Mouse (Mus musculus): Measurements from ENCODE around the gene Hexdc. TPM values are rescaled to one million over a fixed set of nuclear protein-coding genes. Genes with fewer than 3 reads are reported as not detected.

Gene Hexdc
- polyA plus RNA-seq, 1 experiment from 2014 or later, result 12.0 TPM

DNA sequence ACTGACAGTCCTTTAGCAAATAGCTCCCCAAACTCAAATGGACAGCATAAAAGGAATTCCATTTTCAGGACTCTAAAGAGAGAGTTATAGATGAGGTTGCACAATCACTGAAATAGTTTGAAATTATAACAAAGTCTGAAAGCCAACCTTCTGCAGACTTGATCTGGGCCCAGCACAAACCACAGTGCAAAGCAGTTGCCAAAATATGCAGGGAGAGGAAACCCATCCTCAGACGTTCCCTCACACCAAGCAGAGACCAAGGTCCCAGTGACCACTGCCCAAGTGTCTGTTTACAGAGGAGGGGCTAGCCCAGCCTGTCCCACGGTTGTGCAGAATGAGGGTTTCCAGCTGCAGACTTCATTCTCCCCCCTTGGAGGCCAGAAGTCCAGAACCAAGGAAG, 5.6 kb upstream of the Hexdc start:
- Histone ChIP-seq H3K4me2 (no peak overlapping the region), H3K27ac (no peak overlapping the region), H3K27me3 (no peaks in the 10 kb centered on the region), H3K4me1 (peaks cover 5% of the 10 kb centered on the region; the same call in 1 of the 2 replicates), H3K9ac (no peak overlapping the region), H3K4me3 (no peak overlapping the region), H3K9me3 (replicated peaks) (no peaks in the 10 kb centered on the region), H3K36me3 (ENCODE audit: poor library complexity, severe bottlenecking) (peaks cover 7% of the 10 kb centered on the region; the same call in 1 of the 2 replicates)
- WGBS, result 81% methylated on average over 2 of the region's 2 CpGs
- ATAC-seq, result no peak

DNA sequence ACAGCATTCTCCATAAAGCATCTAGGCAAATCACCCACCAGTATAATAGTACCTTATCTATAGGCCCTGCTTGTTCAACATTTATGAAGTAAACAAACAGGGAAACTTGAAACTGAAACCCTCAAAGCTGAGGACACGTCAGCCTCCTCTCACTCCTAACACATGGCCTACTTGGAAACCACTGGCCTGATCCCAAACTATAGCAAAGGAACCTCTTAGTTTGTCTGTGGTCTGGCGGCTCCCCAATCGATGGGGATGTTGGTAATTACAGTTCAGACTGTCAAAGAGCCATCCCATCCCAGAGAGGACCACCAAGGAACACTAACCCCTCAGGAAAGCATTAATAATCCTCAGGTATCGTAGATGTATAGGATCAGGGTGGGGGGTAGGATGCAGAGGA, 4.4 kb upstream of the Hexdc start:
- Histone ChIP-seq H3K4me2 (no peak overlapping the region), H3K9me3 (replicated peaks) (no peaks in the 10 kb centered on the region), H3K4me3 (no peak overlapping the region), H3K27ac (no peak overlapping the region), H3K27me3 (no peaks in the 10 kb centered on the region), H3K9ac (no peak overlapping the region), H3K36me3 (ENCODE audit: poor library complexity, severe bottlenecking) (peaks cover 7% of the 10 kb centered on the region; the same call in 1 of the 2 replicates), H3K4me1 (peaks cover 11% of the 10 kb centered on the region)
- ATAC-seq, result no peak
- WGBS, result 69% methylated on average over 4 of the region's 4 CpGs

DNA sequence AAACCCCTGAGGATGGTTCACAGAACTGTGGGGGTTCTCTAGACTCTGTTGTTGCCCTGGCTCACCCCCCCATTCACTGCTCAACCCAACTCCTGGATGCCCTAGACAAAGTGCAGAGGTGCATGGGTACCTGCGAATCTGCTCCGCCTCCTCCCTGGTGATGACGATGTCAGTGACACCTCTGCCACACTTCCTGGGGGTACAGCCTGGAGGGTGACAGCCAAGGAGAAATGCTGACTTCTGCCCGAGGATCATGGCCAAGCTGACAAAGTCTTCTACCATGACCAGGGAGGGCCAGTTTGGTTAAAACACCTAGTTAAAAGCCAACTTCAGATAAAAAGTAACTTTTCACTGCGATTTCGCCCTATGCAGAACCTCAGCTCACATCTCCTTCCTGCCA, 3.5 kb upstream of the Hexdc start:
- Histone ChIP-seq H3K4me2 (no peak overlapping the region), H3K27ac (no peak overlapping the region), H3K4me1 (peaks cover 17% of the 10 kb centered on the region), H3K9ac (no peak overlapping the region), H3K36me3 (ENCODE audit: poor library complexity, severe bottlenecking) (peaks cover 7% of the 10 kb centered on the region; the same call in 1 of the 2 replicates), H3K27me3 (no peaks in the 10 kb centered on the region), H3K4me3 (no peak overlapping the region), H3K9me3 (replicated peaks) (no peaks in the 10 kb centered on the region)
- no peak for ATAC-seq
- 91% methylated on average over 6 of the region's 6 CpGs for WGBS

DNA sequence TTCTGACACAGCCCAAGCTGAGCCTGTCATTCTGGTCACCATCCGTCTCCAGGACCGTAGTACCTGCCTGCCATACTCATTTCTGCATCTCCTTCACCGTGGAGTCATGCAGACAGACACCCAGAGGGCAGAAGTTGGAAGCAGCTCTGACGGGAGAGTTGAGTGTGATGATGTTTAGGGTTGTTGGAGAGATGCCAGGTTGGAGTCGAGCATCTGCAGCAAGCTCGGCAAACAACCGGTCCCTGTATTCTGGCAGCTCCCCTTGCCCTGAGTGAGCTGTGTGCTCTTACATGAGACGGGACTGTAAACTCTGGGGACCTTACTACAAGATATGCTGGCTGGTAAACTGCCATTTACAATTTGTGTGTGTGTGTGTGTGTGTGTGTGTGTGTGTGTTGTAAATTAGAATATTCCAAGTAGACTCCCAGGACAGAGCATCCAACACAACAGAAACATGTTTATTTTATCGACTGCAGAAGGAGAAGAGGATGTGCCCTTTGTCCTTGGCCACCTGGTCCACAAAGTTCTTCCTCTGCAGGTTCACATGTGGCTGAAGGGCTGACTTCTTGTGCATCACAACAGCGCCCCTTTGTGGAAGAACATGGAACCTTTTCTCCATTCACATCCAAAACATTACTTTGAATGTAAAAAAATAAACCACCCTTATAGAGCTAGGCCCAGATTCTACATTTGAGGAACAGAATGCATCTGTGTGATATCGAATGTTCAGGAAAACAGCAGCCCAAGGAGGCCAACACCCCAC, 2.6 kb upstream of the Hexdc start:
- Histone ChIP-seq H3K9ac (no peak overlapping the region), H3K36me3 (ENCODE audit: poor library complexity, severe bottlenecking) (no peaks in the 10 kb centered on the region; the same call in 1 of the 2 replicates), H3K27me3 (no peaks in the 10 kb centered on the region), H3K27ac (no peak overlapping the region), H3K4me2 (no peak overlapping the region), H3K4me1 (peaks cover 17% of the 10 kb centered on the region), H3K9me3 (replicated peaks) (no peaks in the 10 kb centered on the region), H3K4me3 (no peak overlapping the region)
- no peak for ATAC-seq
- 54% methylated on average over 11 of the region's 11 CpGs for WGBS

- 0% methylated on average over 5 of the region's 5 CpGs for WGBS
- H3K27me3 ChIP-seq, result no peaks in the 10 kb centered on the region
- H3K36me3 ChIP-seq (ENCODE audit: poor library complexity, severe bottlenecking), result peaks cover 13% of the 10 kb centered on the region; the same call in 1 of the 2 replicates
- peak overlapping the region; percentile 81 for H3K4me2 ChIP-seq
- H3K9ac ChIP-seq, result peak overlapping the region; percentile 81
- peak overlapping the region; percentile 74 for H3K4me3 ChIP-seq
- no peak for ATAC-seq
- no peaks in the 10 kb centered on the region for H3K9me3 ChIP-seq (replicated peaks)
- H3K4me1 ChIP-seq, result peaks cover 17% of the 10 kb centered on the region
- H3K27ac ChIP-seq, result peak overlapping the region; percentile 87; the same call in 1 of the 2 replicates
These were observed 423 bp upstream of the Hexdc start for GRCm38 (mm10) chr11:121203859-121204160.

DNA sequence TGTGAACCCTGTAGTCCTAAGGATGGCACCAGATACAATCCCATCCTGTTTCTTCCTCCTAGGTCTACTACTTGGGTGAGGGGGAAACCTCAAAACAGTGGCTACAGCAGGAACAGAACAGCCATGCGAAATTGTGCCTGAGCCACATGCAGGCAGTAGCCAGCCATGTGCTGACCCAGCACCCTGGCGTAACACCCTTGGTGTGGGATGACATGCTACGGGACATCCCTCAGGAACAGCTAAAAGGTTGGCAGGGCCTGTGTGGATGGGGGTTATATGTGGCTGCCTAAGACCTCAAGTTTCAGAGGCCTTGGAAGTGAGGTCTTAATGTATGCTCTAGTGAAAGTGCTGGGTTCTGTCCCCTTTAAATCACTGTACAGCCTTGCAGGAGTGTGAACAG, 12.6 kb downstream of the Hexdc start:
- H3K4me1 ChIP-seq, result no peaks in the 10 kb centered on the region
- 97% methylated on average over 3 of the region's 3 CpGs for WGBS
- H3K4me2 ChIP-seq, result no peak overlapping the region
- peaks cover 67% of the 10 kb centered on the region for H3K36me3 ChIP-seq (ENCODE audit: poor library complexity, severe bottlenecking)
- no peaks in the 10 kb centered on the region for H3K27me3 ChIP-seq
- no peak overlapping the region for H3K27ac ChIP-seq
- H3K9ac ChIP-seq, result no peak overlapping the region
- H3K4me3 ChIP-seq, result no peak overlapping the region
- ATAC-seq, result no peak
- H3K9me3 ChIP-seq (replicated peaks), result no peaks in the 10 kb centered on the region

GRCm38 (mm10) chr11:121219776-121220175, 15.5 kb downstream of the Hexdc start:
- Histone ChIP-seq H3K9ac (no peak overlapping the region), H3K9me3 (replicated peaks) (no peaks in the 10 kb centered on the region), H3K4me2 (no peak overlapping the region), H3K36me3 (ENCODE audit: poor library complexity, severe bottlenecking) (peaks cover 82% of the 10 kb centered on the region), H3K4me1 (no peaks in the 10 kb centered on the region), H3K27me3 (no peaks in the 10 kb centered on the region), H3K27ac (no peak overlapping the region), H3K4me3 (no peak overlapping the region)
- ATAC-seq, result no peak
- 91% methylated on average over 11 of the region's 11 CpGs for WGBS

DNA sequence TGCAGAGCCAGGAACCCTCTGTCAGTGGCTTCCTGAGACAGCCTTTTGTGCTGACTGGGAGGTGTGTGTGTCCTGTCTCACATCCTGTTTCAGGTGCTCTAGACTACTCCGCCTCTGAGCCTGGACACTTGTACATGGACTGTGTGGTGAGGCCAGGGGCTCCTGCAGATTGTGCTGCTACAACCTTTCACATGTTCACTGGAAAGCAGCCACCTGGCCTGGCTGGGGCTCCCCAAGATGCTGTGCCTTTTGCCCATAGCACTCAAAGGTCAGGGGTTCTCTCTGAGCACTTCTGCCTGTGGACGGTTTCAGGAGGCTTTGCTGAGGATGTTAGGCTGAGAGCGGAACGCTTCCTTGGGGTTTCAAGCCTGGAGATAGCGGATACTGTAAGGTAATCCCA, 16.5 kb downstream of the Hexdc start:
- Histone ChIP-seq H3K9me3 (replicated peaks) (no peaks in the 10 kb centered on the region), H3K9ac (no peak overlapping the region), H3K27ac (no peak overlapping the region), H3K4me2 (no peak overlapping the region), H3K4me1 (no peaks in the 10 kb centered on the region), H3K36me3 (ENCODE audit: poor library complexity, severe bottlenecking) (peaks cover 88% of the 10 kb centered on the region), H3K27me3 (no peaks in the 10 kb centered on the region), H3K4me3 (no peak overlapping the region)
- ATAC-seq, result no peak
- WGBS, result 88% methylated on average over 5 of the region's 5 CpGs

DNA sequence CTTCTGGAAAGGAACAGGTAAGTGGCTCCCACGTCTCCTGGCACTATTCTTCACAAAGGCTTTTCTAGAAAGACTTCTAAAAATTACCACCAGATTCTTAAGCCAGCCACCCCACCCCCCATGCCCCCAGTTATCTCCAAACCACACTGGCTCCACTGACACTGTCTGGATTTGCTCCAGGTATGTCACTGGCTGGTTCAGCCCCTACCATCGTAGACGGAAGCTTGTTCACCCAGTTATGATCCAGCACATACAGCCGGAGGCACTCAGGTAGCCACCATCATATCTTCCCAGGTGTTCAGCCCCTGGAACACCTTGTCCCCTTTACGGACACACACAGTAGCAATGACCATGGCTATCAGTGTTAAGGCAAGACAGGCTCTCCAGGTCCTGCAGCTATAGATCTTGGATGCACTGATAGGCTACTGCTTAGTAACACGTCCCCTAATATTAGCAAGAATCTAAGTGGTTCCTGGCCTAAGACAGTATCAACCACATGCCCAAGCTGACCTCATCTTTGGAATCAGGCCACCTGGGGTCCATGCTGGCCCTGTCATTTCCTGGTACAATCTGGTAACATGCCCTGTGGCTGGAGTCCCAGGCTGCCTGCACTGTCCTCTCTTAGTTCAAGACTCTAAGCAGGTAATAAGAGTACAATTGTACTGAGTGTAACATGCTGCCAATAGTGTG, 17.2 kb downstream of the Hexdc start:
- Histone ChIP-seq H3K9me3 (replicated peaks) (no peaks in the 10 kb centered on the region), H3K4me1 (no peaks in the 10 kb centered on the region), H3K27ac (no peak overlapping the region), H3K36me3 (ENCODE audit: poor library complexity, severe bottlenecking) (peaks cover 88% of the 10 kb centered on the region), H3K9ac (no peak overlapping the region), H3K4me3 (no peak overlapping the region), H3K4me2 (no peak overlapping the region), H3K27me3 (no peaks in the 10 kb centered on the region)
- no peak for ATAC-seq
- WGBS, result 96% methylated on average over 6 of the region's 6 CpGs

DNA sequence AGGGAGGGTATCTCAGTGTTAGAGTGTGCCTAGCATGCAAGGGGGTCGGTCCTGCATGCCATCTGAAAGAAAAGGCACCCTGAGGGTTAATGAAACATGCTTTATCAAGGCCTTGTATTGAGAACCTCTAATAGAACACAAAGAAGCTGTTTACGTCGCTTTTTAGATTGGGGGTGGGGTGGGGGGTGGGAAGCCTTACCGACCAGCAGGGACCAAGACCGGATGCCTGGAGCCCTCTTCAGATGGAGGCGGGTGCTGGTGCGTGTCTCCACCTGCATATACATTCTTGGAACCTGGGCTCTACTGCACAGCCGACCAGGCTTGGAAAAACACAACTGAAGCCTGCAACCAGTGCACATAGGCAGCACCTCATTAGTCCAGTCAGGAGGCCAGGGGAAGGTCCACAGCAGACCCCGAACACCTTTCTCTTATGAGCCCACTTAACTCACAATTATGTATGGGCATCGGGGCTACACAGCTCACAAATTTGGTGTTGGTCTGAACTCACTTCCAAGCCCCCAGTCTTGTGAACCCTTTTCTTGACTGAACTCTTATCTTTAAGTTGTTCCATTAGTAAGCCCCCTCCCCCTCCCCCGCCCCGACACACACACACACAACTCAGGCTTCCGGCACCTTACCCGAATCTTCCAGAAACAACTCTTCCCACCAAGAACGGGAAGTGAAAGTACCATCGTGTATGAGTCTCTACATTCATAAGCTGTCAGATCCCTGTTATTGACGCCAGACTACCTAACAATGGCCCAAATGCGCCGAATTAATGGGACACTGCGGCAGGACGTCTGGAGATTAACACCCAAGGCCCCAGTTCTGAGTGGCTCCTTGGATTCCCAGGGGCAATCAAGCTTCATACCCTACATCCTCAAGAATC, 24.1 kb downstream of the Hexdc start:
- Histone ChIP-seq H3K4me2 (peak overlapping the region; percentile 86), H3K9ac (peak overlapping the region; percentile 76), H3K36me3 (ENCODE audit: poor library complexity, severe bottlenecking) (peaks cover 36% of the 10 kb centered on the region), H3K27me3 (no peaks in the 10 kb centered on the region), H3K4me3 (peak overlapping the region; percentile 76), H3K27ac (0 out of 2 replicates have a peak overlapping the region, but pooled peaks have one; percentile 37), H3K4me1 (peaks cover 20% of the 10 kb centered on the region), H3K9me3 (replicated peaks) (no peaks in the 10 kb centered on the region)
- no peak; the same call in 1 of the 2 replicates for ATAC-seq
- 21% methylated on average over 21 of the region's 21 CpGs for WGBS

DNA sequence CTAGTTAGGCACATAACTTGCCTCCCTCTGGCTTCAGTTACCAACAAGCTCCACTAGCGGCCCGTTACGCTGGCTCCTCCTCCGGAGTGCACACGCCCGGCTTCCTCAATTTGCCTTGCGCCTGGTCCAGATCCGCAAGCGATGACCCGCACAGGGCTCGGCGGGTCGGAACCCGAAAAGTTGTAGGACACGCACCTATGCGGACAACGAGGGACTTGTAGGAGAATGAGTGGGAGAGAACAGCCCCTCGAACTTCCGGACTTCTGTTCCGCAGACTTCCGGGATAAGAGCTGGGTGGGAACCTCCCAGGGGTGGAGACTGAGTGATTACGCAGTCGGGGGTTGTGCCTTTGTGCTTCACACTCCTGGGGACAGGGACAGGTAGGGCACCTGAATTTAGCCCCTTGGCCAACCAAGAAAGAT, 24.8 kb downstream of the Hexdc start, which contains the start of gene Cybc1:
Gene Cybc1 (minus strand): TSS at position 305 of the 422 bp plus-strand sequence.
- peaks cover 30% of the 10 kb centered on the region for H3K36me3 ChIP-seq (ENCODE audit: poor library complexity, severe bottlenecking)
- H3K4me1 ChIP-seq, result peaks cover 20% of the 10 kb centered on the region
- peak within 1 kb of the TSS; percentile 86 for H3K4me2 ChIP-seq
- H3K4me3 ChIP-seq, result peak within 1 kb of the TSS; percentile 76
- ATAC-seq, result peak; percentile 91
- no peaks in the 10 kb centered on the region for H3K27me3 ChIP-seq
- H3K9ac ChIP-seq, result peak within 1 kb of the TSS; percentile 76
- H3K9me3 ChIP-seq (replicated peaks), result no peaks in the 10 kb centered on the region
- 0 out of 2 replicates have a peak within 1 kb of the TSS, but pooled peaks have one; percentile 37 for H3K27ac ChIP-seq
- WGBS, result under 1% methylated on average over 23 of the region's 23 CpGs

- no peaks in the 10 kb centered on the region for H3K27me3 ChIP-seq
- H3K27ac ChIP-seq, result no peak overlapping the region
- H3K9me3 ChIP-seq (replicated peaks), result no peaks in the 10 kb centered on the region
- H3K4me3 ChIP-seq, result no peak overlapping the region
- no peak for ATAC-seq
- H3K36me3 ChIP-seq (ENCODE audit: poor library complexity, severe bottlenecking), result peaks cover 8% of the 10 kb centered on the region
- H3K4me1 ChIP-seq, result peaks cover 26% of the 10 kb centered on the region
- H3K4me2 ChIP-seq, result no peak overlapping the region
- WGBS, result 74% methylated on average over 4 of the region's 4 CpGs
- no peak overlapping the region for H3K9ac ChIP-seq
These were observed 27.0 kb downstream of the Hexdc start for GRCm38 (mm10) chr11:121231191-121231590.
